Mouse (Mus musculus): Measurements from ENCODE around the gene Gm17555. TPM values are rescaled to one million over a fixed set of nuclear protein-coding genes. Genes with fewer than 3 reads are reported as not detected.

The Gm17555 gene
- polyA plus RNA-seq, 1 experiment from 2014 or later = not detected

DNA sequence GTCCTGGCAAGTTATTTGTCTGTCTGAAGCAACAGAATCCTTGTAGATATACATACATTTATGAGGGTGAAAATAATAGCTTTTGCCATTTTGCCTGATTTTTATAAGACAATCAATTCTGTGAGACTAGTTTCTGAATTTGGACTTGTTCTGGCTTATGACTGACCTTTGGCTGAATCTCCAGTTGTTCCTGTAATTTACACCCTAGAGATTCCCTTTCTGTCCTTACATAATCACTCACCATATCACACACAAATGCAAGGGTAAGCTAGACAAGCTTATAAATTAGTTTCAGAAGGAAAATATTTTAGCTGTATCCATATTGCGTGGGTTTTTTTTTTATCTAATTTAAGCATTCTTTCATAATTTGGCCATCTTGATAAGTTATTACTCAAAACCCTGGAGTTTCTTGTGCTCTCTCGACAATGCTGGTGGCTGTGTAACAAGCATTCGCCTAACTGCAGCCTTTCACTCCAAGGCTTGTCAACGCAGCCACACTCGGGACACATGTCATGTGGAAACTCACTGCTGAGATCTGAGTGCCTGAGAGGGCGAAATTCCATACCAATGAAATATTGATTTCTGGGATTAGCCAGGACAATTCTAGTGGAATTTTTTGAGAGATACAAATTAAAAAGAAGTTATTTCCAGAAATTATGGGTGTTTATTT, 3.8 kb upstream of the Gm17555 start:
- 81% methylated on average over 6 of the region's 6 CpGs for WGBS
- Histone ChIP-seq H3K4me2 (replicated peaks; ENCODE audit: low read depth, low read length) (no peak overlapping the region), H3K27me3 (ENCODE audit: insufficient read depth, low read length) (no peaks in the 10 kb centered on the region), H3K27ac (ENCODE audit: low read length) (no peak overlapping the region), H3K4me3 (ENCODE audit: low read length) (no peak overlapping the region), H3K4me1 (ENCODE audit: insufficient read depth, low read length) (no peaks in the 10 kb centered on the region), H3K9me3 (ENCODE audit: low read length) (no peaks in the 10 kb centered on the region), H3K36me3 (ENCODE audit: insufficient read depth, low read length) (no peaks in the 10 kb centered on the region), H3K9ac (replicated peaks; ENCODE audit: low read length) (no peak overlapping the region)
- no peak for ATAC-seq (ENCODE audit: low FRiP score, low TSS enrichment)

DNA sequence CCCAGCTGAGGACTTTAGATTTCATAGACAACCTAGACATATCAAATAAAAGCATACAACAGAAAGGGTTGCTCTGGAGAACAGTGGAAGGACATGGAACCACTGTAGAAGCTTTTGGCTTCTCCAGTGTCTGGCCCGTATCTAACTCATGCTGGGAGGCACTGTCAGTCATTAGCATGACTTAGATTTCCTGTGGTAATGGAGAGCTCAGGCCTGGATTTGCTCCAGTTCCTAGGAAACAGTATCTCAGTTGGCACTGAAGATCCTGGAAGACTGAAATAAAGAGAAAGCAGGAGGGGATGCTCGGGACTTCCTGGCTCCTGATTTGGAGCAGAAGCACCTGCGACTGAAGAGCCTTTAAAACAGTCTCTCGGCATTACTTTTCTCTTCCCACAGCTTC, 12.7 kb downstream of the Gm17555 start:
- no peaks in the 10 kb centered on the region for H3K4me1 ChIP-seq (ENCODE audit: insufficient read depth, low read length)
- no peak overlapping the region for H3K4me3 ChIP-seq (ENCODE audit: low read length)
- H3K9me3 ChIP-seq (ENCODE audit: low read length) = no peaks in the 10 kb centered on the region
- no peak overlapping the region for H3K9ac ChIP-seq (replicated peaks; ENCODE audit: low read length)
- no peak overlapping the region for H3K27ac ChIP-seq (ENCODE audit: low read length)
- H3K4me2 ChIP-seq (replicated peaks; ENCODE audit: low read depth, low read length) = no peak overlapping the region
- H3K36me3 ChIP-seq (ENCODE audit: insufficient read depth, low read length) = no peaks in the 10 kb centered on the region
- H3K27me3 ChIP-seq (ENCODE audit: insufficient read depth, low read length) = no peaks in the 10 kb centered on the region
- no peak for ATAC-seq (ENCODE audit: low FRiP score, low TSS enrichment)
- WGBS = 76% methylated on average over 4 of the region's 4 CpGs

DNA sequence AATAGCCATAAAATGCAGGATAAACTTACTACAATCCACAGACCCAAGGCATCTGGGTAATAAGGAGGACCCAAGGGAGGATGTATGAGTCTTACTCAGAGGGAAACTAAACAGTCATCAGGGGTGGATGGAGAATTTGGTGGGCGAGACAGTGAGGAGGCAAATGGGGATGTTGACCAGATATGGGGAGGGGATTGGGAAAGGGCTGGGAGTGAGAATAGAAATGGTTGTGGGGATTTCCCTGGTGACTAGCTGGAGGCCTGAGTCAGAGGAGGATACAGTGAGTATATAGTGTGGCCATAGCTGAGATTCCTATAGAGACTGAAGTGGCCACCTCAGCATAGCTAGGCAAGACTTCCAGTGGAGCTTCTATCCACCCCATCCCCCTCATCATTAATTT, 16.8 kb downstream of the Gm17555 start:
- Histone ChIP-seq H3K9ac (replicated peaks; ENCODE audit: low read length) (no peak overlapping the region), H3K4me2 (replicated peaks; ENCODE audit: low read depth, low read length) (no peak overlapping the region), H3K27me3 (ENCODE audit: insufficient read depth, low read length) (no peaks in the 10 kb centered on the region), H3K36me3 (ENCODE audit: insufficient read depth, low read length) (no peaks in the 10 kb centered on the region), H3K4me1 (ENCODE audit: insufficient read depth, low read length) (no peaks in the 10 kb centered on the region), H3K9me3 (ENCODE audit: low read length) (no peaks in the 10 kb centered on the region), H3K4me3 (ENCODE audit: low read length) (no peak overlapping the region), H3K27ac (ENCODE audit: low read length) (no peak overlapping the region)
- no peak for ATAC-seq (ENCODE audit: low FRiP score, low TSS enrichment)
- WGBS = 80% methylated on average over 1 of the region's 1 CpGs

DNA sequence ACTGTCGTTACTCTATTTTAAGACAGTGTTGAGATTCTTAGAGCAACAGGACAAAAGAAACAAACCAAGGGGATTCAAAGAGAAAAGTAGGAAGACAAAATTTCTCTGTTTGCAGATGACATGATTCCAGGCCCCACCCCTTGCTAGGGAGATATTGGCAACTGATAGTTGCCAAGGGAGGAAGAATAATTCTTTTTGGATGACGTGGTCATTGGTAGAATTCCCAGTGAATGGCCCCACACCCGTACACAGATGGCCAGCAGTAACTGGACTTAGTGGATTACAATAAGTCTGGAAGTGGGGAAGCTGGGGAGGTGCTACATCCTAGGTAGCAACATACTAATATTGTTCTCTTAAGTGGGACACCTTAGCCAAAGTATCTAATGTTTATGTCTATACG, 22.0 kb downstream of the Gm17555 start:
- H3K9me3 ChIP-seq (ENCODE audit: low read length) = no peaks in the 10 kb centered on the region
- no peak overlapping the region for H3K4me3 ChIP-seq (ENCODE audit: low read length)
- no peak overlapping the region for H3K4me2 ChIP-seq (replicated peaks; ENCODE audit: low read depth, low read length)
- no peaks in the 10 kb centered on the region for H3K36me3 ChIP-seq (ENCODE audit: insufficient read depth, low read length)
- H3K4me1 ChIP-seq (ENCODE audit: insufficient read depth, low read length) = no peaks in the 10 kb centered on the region
- no peaks in the 10 kb centered on the region for H3K27me3 ChIP-seq (ENCODE audit: insufficient read depth, low read length)
- H3K9ac ChIP-seq (replicated peaks; ENCODE audit: low read length) = no peak overlapping the region
- WGBS = 82% methylated on average over 4 of the region's 4 CpGs
- no peak overlapping the region for H3K27ac ChIP-seq (ENCODE audit: low read length)
- no peak for ATAC-seq (ENCODE audit: low FRiP score, low TSS enrichment)

DNA sequence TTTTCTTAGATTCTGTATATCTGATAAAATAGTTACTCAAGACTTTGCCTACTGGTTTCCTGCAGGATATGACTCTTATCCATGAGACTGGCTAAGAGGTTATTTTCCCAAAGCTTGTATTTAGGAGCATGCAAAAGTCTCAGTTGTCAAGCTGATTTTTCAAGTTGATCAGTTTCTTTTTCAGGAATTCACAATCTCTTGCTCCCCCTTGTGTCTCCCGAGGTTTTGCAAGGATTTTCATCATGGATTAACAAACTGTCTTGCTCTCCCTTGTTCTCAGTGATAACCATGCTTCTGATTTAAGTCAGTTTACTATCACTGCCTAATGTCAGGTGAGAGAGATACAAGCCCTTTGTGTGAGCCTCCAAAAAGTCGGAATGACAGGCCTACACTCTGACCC, 30.5 kb downstream of the Gm17555 start:
- Histone ChIP-seq H3K9me3 (ENCODE audit: low read length) (no peaks in the 10 kb centered on the region), H3K4me2 (replicated peaks; ENCODE audit: low read depth, low read length) (no peak overlapping the region), H3K4me1 (ENCODE audit: insufficient read depth, low read length) (no peaks in the 10 kb centered on the region), H3K9ac (replicated peaks; ENCODE audit: low read length) (no peak overlapping the region), H3K27ac (ENCODE audit: low read length) (no peak overlapping the region), H3K4me3 (ENCODE audit: low read length) (no peak overlapping the region), H3K27me3 (ENCODE audit: insufficient read depth, low read length) (no peaks in the 10 kb centered on the region), H3K36me3 (ENCODE audit: insufficient read depth, low read length) (no peaks in the 10 kb centered on the region)
- 47% methylated on average over 2 of the region's 2 CpGs for WGBS
- ATAC-seq (ENCODE audit: low FRiP score, low TSS enrichment) = no peak

DNA sequence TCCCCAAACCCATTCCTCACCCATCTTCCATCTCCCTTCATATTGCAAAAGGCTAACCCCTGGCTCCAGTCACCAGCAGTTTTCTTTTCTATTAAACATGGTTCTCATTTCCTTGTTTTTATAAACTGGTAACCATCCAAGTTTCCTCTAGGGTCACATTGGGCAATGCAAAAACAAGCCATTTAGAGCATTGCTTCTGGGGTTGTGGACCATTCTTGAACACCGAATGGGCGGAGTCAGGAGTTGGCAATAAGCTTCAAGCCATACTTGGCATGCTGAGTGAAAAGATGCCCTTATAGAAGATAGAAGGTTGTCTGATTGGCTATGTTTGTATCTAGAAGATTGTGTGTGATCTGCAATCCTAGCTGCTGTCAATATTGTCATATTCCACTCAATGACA, 33.6 kb downstream of the Gm17555 start:
- H3K4me2 ChIP-seq (replicated peaks; ENCODE audit: low read depth, low read length) = no peak overlapping the region
- 96% methylated on average over 2 of the region's 2 CpGs for WGBS
- ATAC-seq (ENCODE audit: low FRiP score, low TSS enrichment) = no peak

DNA sequence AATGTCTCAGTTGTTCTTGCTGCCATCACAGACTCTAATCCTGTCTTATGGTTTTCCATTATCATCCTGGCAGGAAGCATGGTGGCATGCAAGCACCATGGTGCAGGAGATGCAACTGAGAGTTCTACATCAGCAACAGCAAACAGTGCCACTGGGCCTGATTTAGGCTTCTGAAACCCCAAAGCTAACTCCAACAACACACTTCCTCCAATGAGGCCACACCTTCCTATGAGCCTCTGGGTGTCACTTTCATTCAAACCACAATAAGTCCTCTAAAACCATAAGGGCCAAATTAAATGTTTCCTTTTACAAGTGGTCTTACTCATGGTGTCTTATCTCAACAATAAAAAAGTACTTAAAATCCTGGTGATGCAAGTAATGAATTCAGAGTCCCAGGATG, 37.3 kb downstream of the Gm17555 start:
- Histone ChIP-seq H3K4me1 (ENCODE audit: insufficient read depth, low read length) (no peaks in the 10 kb centered on the region), H3K9me3 (ENCODE audit: low read length) (no peaks in the 10 kb centered on the region), H3K27ac (ENCODE audit: low read length) (no peak overlapping the region), H3K4me3 (ENCODE audit: low read length) (no peak overlapping the region), H3K9ac (replicated peaks; ENCODE audit: low read length) (no peak overlapping the region), H3K36me3 (ENCODE audit: insufficient read depth, low read length) (no peaks in the 10 kb centered on the region), H3K4me2 (replicated peaks; ENCODE audit: low read depth, low read length) (no peak overlapping the region), H3K27me3 (ENCODE audit: insufficient read depth, low read length) (no peaks in the 10 kb centered on the region)
- ATAC-seq (ENCODE audit: low FRiP score, low TSS enrichment) = no peak

More for the DNA sequence above, 33.6 kb downstream of the Gm17555 start:
- Histone ChIP-seq H3K27ac (ENCODE audit: low read length) (no peak overlapping the region), H3K36me3 (ENCODE audit: insufficient read depth, low read length) (no peaks in the 10 kb centered on the region), H3K9ac (replicated peaks; ENCODE audit: low read length) (no peak overlapping the region), H3K9me3 (ENCODE audit: low read length) (no peaks in the 10 kb centered on the region), H3K27me3 (ENCODE audit: insufficient read depth, low read length) (no peaks in the 10 kb centered on the region), H3K4me3 (ENCODE audit: low read length) (no peak overlapping the region), H3K4me1 (ENCODE audit: insufficient read depth, low read length) (no peaks in the 10 kb centered on the region)

Other genes with a start within 250 kb of the Gm17555 start
- gene Fgf7, start 180.4 kb upstream of the Gm17555 start, polyA plus RNA-seq (2015; fragmentation: Nextera tagmentation; extraction: Ambion mirVana) = 1.4 and 1.7 TPM in 2 replicates
- gene Fam227b, start 63.1 kb upstream of the Gm17555 start, polyA plus RNA-seq (2015; fragmentation: Nextera tagmentation; extraction: Ambion mirVana) = not detected in 2 replicates
- gene Dtwd1, start 63.0 kb upstream of the Gm17555 start, polyA plus RNA-seq (2015; fragmentation: Nextera tagmentation; extraction: Ambion mirVana) = 23.3 and 27.1 TPM in 2 replicates